Mouse (Mus musculus) frontal cortex, adult (tissue): ENCODE measurements at regions not wholly inside any gene's neighbourhood (a gene's known extent, or its start where the extent isn't known, plus 50 kb on each side); places are given as distances from the start of the nearest gene placed in this dataset.

Experiments used
- ATAC-seq: cut with Nextera tagmentation; 2 replicates; pipeline ENCODE4 v1.9.2; 2017; ENCODE audit warnings: mild to moderate bottlenecking, moderate library complexity, mixed read lengths; ENCODE audit not compliant: low TSS enrichment

DNA sequence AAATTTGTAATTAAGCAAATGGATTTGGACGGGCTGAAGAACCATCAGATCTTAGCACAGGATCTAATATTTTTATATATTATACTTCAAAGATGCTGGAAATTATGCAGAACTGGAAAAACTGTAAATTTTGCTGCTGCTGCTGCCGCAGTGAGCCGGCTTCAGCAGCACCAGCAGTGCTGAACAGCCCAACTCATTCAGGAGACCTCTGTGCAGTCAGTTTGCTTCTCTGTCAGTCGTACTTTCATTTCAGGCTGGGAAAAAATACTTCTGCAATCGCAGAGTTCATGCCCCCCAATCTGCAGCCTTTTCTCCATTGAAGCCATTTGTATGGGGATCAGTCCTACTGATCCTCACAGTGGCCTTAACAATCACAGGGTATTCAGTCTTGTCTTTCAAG, 53.4 kb upstream of the Trpc3 start:
- ATAC-seq = peak; percentile 52; the same call in 1 of the 2 replicates

DNA sequence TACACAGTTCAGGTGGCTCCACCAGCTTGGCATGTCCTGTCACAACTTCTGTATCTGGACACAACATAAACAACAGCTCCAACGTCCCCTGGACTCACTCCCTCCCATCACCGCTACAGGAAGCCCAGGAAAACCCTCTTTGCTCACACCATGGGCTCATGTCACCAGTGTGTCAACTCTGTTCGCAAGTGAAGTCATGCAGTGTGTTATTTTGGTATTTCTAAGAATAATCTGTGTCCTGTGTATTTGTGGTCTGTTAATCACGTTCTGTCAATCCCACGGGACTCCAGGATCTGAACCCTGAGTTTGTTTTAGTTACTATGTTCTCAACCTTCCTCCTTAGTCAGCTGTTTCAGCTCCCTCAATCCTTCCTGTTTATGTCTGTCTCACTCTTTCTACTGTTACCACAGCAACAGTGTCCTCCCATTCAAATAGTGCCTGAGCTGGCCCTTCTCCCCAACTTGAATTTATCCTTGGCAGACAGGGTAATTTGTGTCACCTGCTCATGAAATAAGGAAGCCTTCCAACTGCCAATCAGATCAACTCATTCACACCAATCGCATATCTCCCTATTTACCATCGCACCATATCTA, 64.5 kb upstream of the Trpc3 start:
- peak; percentile 55; the same call in 1 of the 2 replicates for ATAC-seq

GRCm38 (mm10) chr3:36762065-36762653, 72.2 kb upstream of the Trpc3 start:
- ATAC-seq = no peak

GRCm38 (mm10) chr3:36762847-36763246, 72.9 kb upstream of the Trpc3 start:
- ATAC-seq = no peak

- ATAC-seq = no peak
These were observed 74.8 kb upstream of the Trpc3 start for GRCm38 (mm10) chr3:36764741-36765140.

DNA sequence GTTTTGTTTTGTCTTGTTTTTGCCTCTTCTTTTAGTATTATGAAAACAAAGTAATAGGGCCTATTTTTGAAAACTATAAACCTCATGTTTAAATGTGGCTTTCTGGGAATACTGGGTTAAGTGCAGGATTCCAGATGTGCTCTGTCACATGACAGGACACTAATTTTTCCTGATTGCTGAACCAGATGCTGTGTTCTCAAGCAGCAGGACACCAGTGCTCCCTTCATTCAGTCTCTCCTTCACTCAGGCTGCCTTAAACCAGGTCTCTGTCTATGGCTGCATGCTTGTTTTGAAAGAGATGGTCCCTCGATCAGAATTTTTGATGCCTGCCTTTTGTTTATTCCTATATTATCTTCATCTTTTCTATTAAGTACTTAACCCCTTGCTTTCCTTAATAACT, 80.1 kb upstream of the Trpc3 start:
- ATAC-seq = no peak

- ATAC-seq = no peak
These were observed 81.0 kb upstream of the Trpc3 start for GRCm38 (mm10) chr3:36771011-36771410.

- no peak for ATAC-seq
These were observed 84.1 kb upstream of the Trpc3 start for GRCm38 (mm10) chr3:36774023-36774422.

DNA sequence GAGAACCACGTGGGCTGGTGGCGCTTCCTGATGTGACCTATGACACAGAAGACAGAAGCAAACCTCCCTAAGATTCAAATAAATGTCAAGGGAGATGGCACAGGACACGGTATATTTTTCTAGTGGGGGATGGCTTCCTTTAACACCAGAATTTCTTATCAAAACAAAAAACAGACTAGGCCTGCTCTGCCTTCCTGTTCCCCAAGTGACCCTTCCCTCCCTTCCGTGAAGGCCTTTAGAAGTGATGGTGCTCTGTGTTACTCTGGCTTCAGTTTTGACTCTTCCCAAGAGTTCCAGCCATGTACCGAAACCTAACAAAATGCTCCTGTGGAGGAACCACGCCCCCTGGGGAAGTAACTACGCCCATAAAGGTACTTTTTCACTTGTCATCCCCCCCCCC, 84.5 kb upstream of the 4932438A13Rik start:
- ATAC-seq = no peak

GRCm38 (mm10) chr3:36786581-36786980, 76.3 kb upstream of the 4932438A13Rik start:
- ATAC-seq = no peak

DNA sequence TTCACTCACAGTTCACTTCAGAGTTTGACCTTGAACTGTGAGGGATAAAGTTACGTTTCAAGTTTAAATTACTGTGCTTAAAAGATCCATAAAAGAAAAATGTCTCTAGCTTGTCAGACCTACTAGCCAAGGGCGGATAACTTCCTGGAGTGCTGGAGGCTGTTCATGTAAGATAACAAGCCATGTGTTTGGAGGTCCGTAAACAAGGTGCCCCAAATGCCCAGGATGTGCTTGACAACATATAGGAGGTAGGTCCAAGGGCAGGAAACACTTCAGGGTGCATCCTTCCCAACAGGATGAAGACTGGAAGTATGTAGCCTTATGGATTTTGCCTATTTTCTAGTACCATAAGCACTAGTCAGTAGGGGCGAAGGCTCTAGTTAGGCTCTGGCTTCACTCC, 72.7 kb upstream of the 4932438A13Rik start:
- no peak for ATAC-seq

- ATAC-seq = no peak
These were observed 65.9 kb upstream of the 4932438A13Rik start for GRCm38 (mm10) chr3:36797025-36797424.

DNA sequence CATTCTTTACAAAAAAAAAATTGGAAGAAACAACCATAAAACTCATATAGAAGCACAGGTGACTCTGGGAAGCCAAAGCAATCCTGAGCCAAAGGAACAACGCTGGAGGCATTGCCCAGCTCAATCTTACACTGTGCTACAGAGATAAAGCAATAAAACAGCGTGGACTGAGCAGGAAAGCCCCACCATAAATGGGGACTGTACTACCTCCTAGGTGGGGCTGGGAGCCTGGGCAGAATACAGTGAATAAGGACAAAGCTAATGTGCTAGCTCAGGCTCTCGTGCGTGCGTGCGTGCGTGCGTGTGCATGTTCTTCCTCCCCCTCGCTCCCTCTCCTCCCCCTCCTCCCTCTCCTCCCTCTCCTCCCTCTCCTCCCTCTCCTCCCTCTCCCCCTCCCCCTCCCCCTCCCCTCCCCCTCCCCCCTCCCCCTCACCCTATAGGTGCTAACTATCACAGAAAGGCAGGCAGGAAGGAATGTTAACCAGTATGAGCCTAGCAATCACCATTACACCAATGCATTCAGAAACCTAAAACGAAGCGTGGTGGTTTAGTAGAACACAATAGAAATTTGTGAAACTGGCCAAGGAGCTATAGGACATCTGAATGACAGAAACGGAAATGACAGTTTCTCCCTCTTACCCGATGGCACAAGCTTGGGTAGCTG, 64.6 kb upstream of the 4932438A13Rik start:
- ATAC-seq = no peak

- ATAC-seq = no peak
These were observed 52.4 kb upstream of the 4932438A13Rik start for GRCm38 (mm10) chr3:36810528-36810927.
